Mouse (Mus musculus) heart, postnatal 0 days (tissue): Measurements from ENCODE around the gene Mbd6. TPM values are rescaled to one million over a fixed set of nuclear protein-coding genes. Genes with fewer than 3 reads are reported as not detected.
"Not testable (repeated sequence)": the region's sequence is repeated elsewhere in the genome, so short reads cannot be mapped to it uniquely, and the experiment has no call there.

Experiments
- ATAC-seq: fragments of 200-750 bp; cut with Nextera tagmentation; 2 replicates; pipeline ENCODE4 v1.8.0; 2017; ENCODE audit warnings: low read depth, moderate number of reproducible peaks, moderate library complexity; ENCODE audit not compliant: insufficient read depth
- DNase-seq: peaks from one replicate; pipeline ENCODE4 v3.0.0-alpha.2; 2016; ENCODE audit warnings: low spot score
- H3K27ac ChIP-seq: fragments of 300-500 bp; sonication (generic); 2 replicates; pipeline ENCODE4 v1.5.1; 2014; ENCODE audit warnings: low read depth, mild to moderate bottlenecking
- H3K27me3 ChIP-seq: fragments of 300-500 bp; sonication (generic); 2 replicates; pipeline ENCODE4 v1.6.1; 2014; ENCODE audit warnings: low read length, mixed read lengths; ENCODE audit not compliant: control insufficient read depth, insufficient read depth
- H3K36me3 ChIP-seq: fragments of 300-500 bp; sonication (generic); replicated peaks from 2 replicates; pipeline ENCODE4 v1.6.1; 2014; ENCODE audit warnings: low read length, mixed read lengths; ENCODE audit not compliant: control insufficient read depth, insufficient read depth
- H3K4me1 ChIP-seq: fragments of 300-500 bp; sonication (generic); 2 replicates; pipeline ENCODE4 v1.6.1; 2014; ENCODE audit warnings: antibody characterized with exemption; ENCODE audit not compliant: control insufficient read depth, insufficient read depth
- H3K4me2 ChIP-seq: fragments of 300-500 bp; sonication (generic); 2 replicates; pipeline ENCODE4 v1.6.1; 2014; ENCODE audit warnings: low read depth, mild to moderate bottlenecking, low read length, moderate library complexity
- H3K4me3 ChIP-seq: fragments of 300-500 bp; sonication (generic); 2 replicates; pipeline ENCODE4 v1.5.1; 2014; ENCODE audit warnings: low read depth, low read length
- H3K9ac ChIP-seq: fragments of 300-500 bp; sonication (generic); replicated peaks from 2 replicates; pipeline ENCODE4 v1.6.1; 2014; ENCODE audit warnings: low read depth, low read length, mixed read lengths
- H3K9me3 ChIP-seq: fragments of 300-500 bp; sonication (generic); replicated peaks from 2 replicates; pipeline ENCODE4 v1.6.1; 2016; ENCODE audit warnings: low read length; ENCODE audit not compliant: control insufficient read depth
- CTCF ChIP-seq: IDR thresholded peaks from 2 replicates; pipeline ENCODE4 v1.5.1; 2016; ENCODE audit warnings: antibody characterized with exemption, control low read depth, low read depth
- EP300 ChIP-seq: IDR thresholded peaks from 2 replicates; pipeline ENCODE4 v1.6.1; 2016; ENCODE audit warnings: antibody characterized with exemption, low read depth
- WGBS: fragments of 180-500 bp; shearing (Covaris S2); extraction: QIAGEN DNeasy Blood & Tissue Kit; methylation state at CpG from one replicate; pipeline ENCODE4 v1.1.7; 2014; 5-methylcytosine and 5-hydroxymethylcytosine counted together
- polyA plus RNA-seq: library from polyadenylated mRNA; unstranded; fragments of >200 nt; fragmentation: Nextera tagmentation; extraction: Ambion mirVana; gene quantifications from 2 replicates; pipeline ENCODE4 v1.2.1, GENCODE M21; 2015
- total RNA-seq: library from RNA; depleted of rRNA; stranded (reverse); fragments of >200 nt; gene quantifications from 2 replicates; pipeline ENCODE4 v1.2.3, GENCODE M21; 2014; ENCODE audit warnings: low replicate concordance

Mbd6 gene
- total and polyA plus RNA-seq, 2 experiments from 2014 or later = 6.5 to 8.7 TPM

GRCm38 (mm10) chr10:127312356-127312676 is 23.5 kb upstream of the Mbd6 start:
- DNase-seq (peak; percentile 88), ATAC-seq (peak; percentile 63)
- H3K4me3 ChIP-seq = peak overlapping the region; percentile 83
- H3K36me3 ChIP-seq = peaks cover 16% of the 10 kb centered on the region
- peaks cover 3% of the 10 kb centered on the region; the same call in 1 of the 2 replicates for H3K4me1 ChIP-seq
- H3K27me3 ChIP-seq = no peaks in the 10 kb centered on the region
- no peaks in the 10 kb centered on the region for H3K9me3 ChIP-seq
- H3K9ac ChIP-seq = peak overlapping the region; percentile 81; the same call in 1 of the 2 replicates
- no peak for TF ChIP-seq EP300
- TF ChIP-seq CTCF = peak; percentile 90
- peak overlapping the region; percentile 85 for H3K4me2 ChIP-seq
- WGBS = 3% methylated on average over 4 of the region's 4 CpGs
- peak overlapping the region; percentile 70 for H3K27ac ChIP-seq

- H3K9me3 ChIP-seq = no peaks in the 10 kb centered on the region
- DNase-seq (peak; percentile 98), ATAC-seq (peak; percentile 96)
- peaks cover 3% of the 10 kb centered on the region; the same call in 1 of the 2 replicates for H3K4me1 ChIP-seq
- peaks cover 22% of the 10 kb centered on the region for H3K36me3 ChIP-seq
- WGBS = under 1% methylated on average over 65 of the region's 65 CpGs
- TF ChIP-seq CTCF = 0 out of 2 replicates have a peak, but pooled peaks have one; percentile 1
- TF ChIP-seq EP300 = 0 out of 2 replicates have a peak, but pooled peaks have one; percentile 52
- peak within 1 kb of the TSS; percentile 83 for H3K4me3 ChIP-seq
- H3K9ac ChIP-seq = peak within 1 kb of the TSS; percentile 81
- peak within 1 kb of the TSS; percentile 85 for H3K4me2 ChIP-seq
- no peaks in the 10 kb centered on the region for H3K27me3 ChIP-seq
- H3K27ac ChIP-seq = peak within 1 kb of the TSS; percentile 70
Measured at GRCm38 (mm10) chr10:127311476-127312355, 22.9 kb upstream of the Mbd6 start, which contains the start of gene Mars. TSS of gene Mars (minus strand) at chr10:127311786.

GRCm38 (mm10) chr10:127310523-127311475 is 22.0 kb upstream of the Mbd6 start:
- Histone ChIP-seq H3K9me3 (no peaks in the 10 kb centered on the region), H3K4me1 (peaks cover 3% of the 10 kb centered on the region; the same call in 1 of the 2 replicates), H3K9ac (peak overlapping the region; percentile 81), H3K36me3 (peaks cover 30% of the 10 kb centered on the region), H3K4me2 (peak overlapping the region; percentile 85), H3K4me3 (peak overlapping the region; percentile 83), H3K27me3 (no peaks in the 10 kb centered on the region), H3K27ac (peak overlapping the region; percentile 70)
- WGBS = 34% methylated on average over 23 of the region's 23 CpGs
- peak; percentile 62 for ATAC-seq
- peak; percentile 70 for DNase-seq
- TF ChIP-seq CTCF = no peak
- no peak for TF ChIP-seq EP300

- not testable (repeated sequence) for H3K9ac ChIP-seq, DNase-seq, H3K4me1 ChIP-seq, H3K27ac ChIP-seq, H3K27me3 ChIP-seq, H3K4me2 ChIP-seq, ATAC-seq, H3K9me3 ChIP-seq, H3K4me3 ChIP-seq
- peaks cover 47% of the 10 kb centered on the region for H3K36me3 ChIP-seq
- WGBS = 82% methylated on average over 3 of the region's 3 CpGs
Measured at GRCm38 (mm10) chr10:127309167-127309566, 20.3 kb upstream of the Mbd6 start.

GRCm38 (mm10) chr10:127303136-127303535 is 14.3 kb upstream of the Mbd6 start:
- Histone ChIP-seq H3K4me3 (no peak overlapping the region), H3K36me3 (peaks cover 94% of the 10 kb centered on the region), H3K27me3 (no peaks in the 10 kb centered on the region), H3K4me1 (no peaks in the 10 kb centered on the region), H3K9me3 (no peaks in the 10 kb centered on the region), H3K4me2 (no peak overlapping the region), H3K9ac (no peak overlapping the region), H3K27ac (no peak overlapping the region)
- DNase-seq (no peak), ATAC-seq (no peak)
- WGBS = 90% methylated on average over 11 of the region's 11 CpGs
- no peak for TF ChIP-seq CTCF
- TF ChIP-seq EP300 = no peak
